Mouse (Mus musculus): ENCODE measurements at regions not wholly inside any gene's neighbourhood (a gene's known extent, or its start where the extent isn't known, plus 50 kb on each side); places are given as distances from the start of the nearest gene placed in this dataset.

DNA sequence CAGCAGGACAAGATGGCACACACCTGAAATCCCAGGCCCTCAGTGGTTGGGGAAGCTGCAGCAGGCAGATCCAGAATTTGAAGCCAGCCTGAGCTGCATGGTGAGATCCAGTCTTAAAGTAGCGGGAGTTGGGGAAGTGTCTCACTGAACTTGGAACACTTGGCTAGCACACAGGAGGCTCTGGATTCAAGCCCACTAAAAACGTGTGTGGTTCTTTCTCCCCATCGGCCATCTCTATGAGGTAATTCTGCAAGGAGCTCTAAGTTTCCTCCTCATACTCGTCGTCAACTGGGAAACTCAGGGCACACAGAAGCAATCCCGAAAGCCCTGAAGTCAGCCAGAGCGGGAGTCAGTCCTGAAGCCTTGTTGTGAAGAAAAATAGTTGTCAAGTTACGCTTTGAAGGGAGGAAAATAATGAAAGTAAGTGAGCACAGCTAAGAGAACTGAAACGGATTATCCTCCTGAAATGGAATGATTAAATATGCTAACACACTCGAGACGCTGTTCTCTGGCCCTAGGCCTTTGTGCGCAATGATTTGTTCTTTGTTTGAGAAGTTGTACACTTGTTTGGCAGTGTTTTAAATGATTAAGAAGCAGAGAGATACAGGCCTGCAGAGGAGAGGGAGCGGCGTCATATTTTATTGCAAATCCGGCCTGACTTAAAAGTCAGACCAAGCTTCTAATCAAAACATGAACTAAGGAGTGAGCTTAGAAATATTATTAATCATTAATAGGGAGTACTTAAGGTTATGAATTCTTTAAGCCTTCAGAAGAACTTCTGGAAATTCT lies 69.0 kb upstream of the Ercc4 start:
- TF ChIP-seq POLR2A (IDR thresholded peaks at IDR 0.05; ENCODE audit: control insufficient read depth, low read depth, low read length) (no peak), CTCF (IDR thresholded peaks at IDR 0.05; ENCODE audit: control insufficient read depth, insufficient read depth, insufficient replicate concordance, low read depth, low read length) (no peak)
- H3K36me3 ChIP-seq (ENCODE audit: control insufficient read depth, insufficient read depth, low read length) = no peaks in the 10 kb centered on the region
- no peak overlapping the region for H3K4me3 ChIP-seq (ENCODE audit: control insufficient read depth, low read depth, low read length)
- H3K27ac ChIP-seq (ENCODE audit: control insufficient read depth, insufficient read depth, low read depth, low read length) = no peak overlapping the region
- no peaks in the 10 kb centered on the region for H3K27me3 ChIP-seq (ENCODE audit: control insufficient read depth, insufficient read depth, low read length)
- no peaks in the 10 kb centered on the region for H3K4me1 ChIP-seq (ENCODE audit: control insufficient read depth, insufficient read depth, low read length)

DNA sequence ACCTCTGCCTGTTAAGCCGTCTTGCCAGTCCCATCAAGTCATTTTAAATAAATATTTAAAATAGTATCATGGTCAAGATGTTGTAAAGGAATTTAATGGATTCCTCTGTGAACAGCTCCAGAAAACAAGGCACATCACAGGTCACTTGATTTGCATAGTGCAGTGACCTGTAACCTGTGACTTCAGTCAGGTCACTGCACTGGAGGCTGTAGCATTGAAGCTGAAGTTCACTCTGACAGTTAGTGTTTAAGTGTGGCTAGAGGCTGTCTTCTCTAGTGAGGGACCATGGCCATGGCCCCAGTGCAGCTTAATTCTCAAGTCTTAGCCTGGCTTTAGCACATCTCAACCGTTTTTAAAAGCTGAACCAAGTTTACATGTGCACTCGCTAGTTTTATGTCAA lies 68.1 kb upstream of the Ercc4 start:
- Histone ChIP-seq H3K27me3 (ENCODE audit: control insufficient read depth, insufficient read depth, low read length) (no peaks in the 10 kb centered on the region), H3K4me1 (ENCODE audit: control insufficient read depth, insufficient read depth, low read length) (no peaks in the 10 kb centered on the region), H3K4me3 (ENCODE audit: control insufficient read depth, low read depth, low read length) (no peak overlapping the region), H3K27ac (ENCODE audit: control insufficient read depth, insufficient read depth, low read depth, low read length) (no peak overlapping the region), H3K36me3 (ENCODE audit: control insufficient read depth, insufficient read depth, low read length) (no peaks in the 10 kb centered on the region)
- TF ChIP-seq POLR2A (IDR thresholded peaks at IDR 0.05; ENCODE audit: control insufficient read depth, low read depth, low read length) (no peak), CTCF (IDR thresholded peaks at IDR 0.05; ENCODE audit: control insufficient read depth, insufficient read depth, insufficient replicate concordance, low read depth, low read length) (no peak)

DNA sequence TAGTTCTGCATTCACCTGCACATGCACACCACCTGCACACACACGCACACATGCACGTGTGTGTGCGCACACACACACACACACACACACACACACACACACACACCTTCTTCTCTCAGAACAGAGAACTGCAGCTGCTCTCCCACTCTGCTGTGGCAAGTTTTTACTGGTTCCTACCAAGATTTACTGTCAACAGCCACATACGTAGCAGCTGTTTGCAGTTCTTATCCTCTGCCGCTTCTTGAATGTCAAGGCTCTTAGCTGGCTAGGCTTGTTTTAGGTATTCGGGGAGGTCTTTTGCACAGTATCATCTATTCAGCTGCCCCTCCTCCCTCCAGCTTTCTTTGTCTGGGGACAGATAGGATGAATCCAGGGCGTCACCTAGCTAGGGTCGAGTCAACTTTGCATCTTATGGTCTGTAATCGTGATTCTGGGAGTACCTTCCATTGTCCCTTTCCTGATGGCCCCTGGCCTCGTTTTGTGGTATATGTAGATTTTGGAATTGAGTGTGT lies 64.3 kb upstream of the Ercc4 start:
- H3K4me1 ChIP-seq (ENCODE audit: control insufficient read depth, insufficient read depth, low read length) = no peaks in the 10 kb centered on the region
- no peak overlapping the region for H3K27ac ChIP-seq (ENCODE audit: control insufficient read depth, insufficient read depth, low read depth, low read length)
- no peak for TF ChIP-seq POLR2A (IDR thresholded peaks at IDR 0.05; ENCODE audit: control insufficient read depth, low read depth, low read length)
- no peak for TF ChIP-seq CTCF (IDR thresholded peaks at IDR 0.05; ENCODE audit: control insufficient read depth, insufficient read depth, insufficient replicate concordance, low read depth, low read length)
- no peaks in the 10 kb centered on the region for H3K27me3 ChIP-seq (ENCODE audit: control insufficient read depth, insufficient read depth, low read length)
- no peak overlapping the region for H3K4me3 ChIP-seq (ENCODE audit: control insufficient read depth, low read depth, low read length)
- no peaks in the 10 kb centered on the region for H3K36me3 ChIP-seq (ENCODE audit: control insufficient read depth, insufficient read depth, low read length)

DNA sequence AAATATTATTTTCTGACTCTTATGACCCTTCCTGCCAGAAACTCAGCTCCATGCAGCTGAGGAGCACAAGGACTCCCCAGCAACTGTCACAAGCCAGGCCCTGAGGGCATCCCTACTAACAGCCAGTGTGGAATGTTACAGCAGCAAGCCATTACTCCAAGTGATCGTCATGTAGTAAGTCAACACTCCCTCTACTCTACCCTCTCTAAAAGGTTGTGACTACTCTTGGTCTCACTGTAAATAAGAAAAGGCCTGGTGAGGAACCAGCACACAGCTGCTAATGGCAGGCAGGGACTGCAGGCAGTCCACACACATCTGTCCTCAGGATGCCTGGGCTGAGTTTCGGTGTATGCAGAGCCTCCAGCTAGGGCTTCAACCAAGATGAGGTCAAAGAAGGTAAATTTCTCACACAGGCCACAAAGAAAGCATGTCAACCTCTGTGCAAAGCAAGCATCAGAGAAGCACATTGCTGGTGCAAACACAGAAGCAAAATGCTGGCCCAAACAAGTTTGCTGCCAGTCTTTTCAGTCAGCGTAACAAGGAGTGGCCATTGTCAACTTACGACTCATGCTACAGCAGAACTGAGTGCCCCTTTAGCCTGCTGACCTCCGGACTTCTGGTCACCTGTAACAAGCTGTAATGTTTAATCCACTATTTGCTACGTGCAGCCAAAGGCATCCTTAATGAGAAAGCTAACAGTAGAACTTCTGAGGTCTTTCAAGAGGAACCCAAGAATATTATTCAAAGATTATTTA lies 62.9 kb upstream of the Ercc4 start:
- no peak for TF ChIP-seq CTCF (IDR thresholded peaks at IDR 0.05; ENCODE audit: control insufficient read depth, insufficient read depth, insufficient replicate concordance, low read depth, low read length)
- no peak for TF ChIP-seq POLR2A (IDR thresholded peaks at IDR 0.05; ENCODE audit: control insufficient read depth, low read depth, low read length)
- H3K4me1 ChIP-seq (ENCODE audit: control insufficient read depth, insufficient read depth, low read length) = no peaks in the 10 kb centered on the region

DNA sequence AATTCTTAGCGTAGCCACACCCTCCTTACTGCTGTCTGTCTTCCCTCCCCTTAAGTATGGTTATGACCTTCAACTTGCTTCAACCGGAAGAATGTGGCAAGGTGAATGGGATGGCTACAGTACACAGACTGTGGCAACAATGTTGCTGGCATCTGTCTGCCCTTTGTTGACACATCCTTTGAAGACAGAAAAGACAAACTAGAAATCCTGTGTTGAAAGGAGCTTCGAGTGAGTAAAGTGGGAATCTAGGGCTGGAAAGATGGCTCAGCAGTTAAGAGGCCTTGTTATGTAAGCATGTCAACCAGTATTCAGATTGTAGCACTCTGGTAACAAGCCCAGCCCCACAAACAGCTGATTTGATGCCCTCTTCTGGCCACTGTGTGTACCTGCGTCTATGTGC lies 60.2 kb upstream of the Ercc4 start:
- H3K4me3 ChIP-seq (ENCODE audit: control insufficient read depth, low read depth, low read length) = no peak overlapping the region
- H3K36me3 ChIP-seq (ENCODE audit: control insufficient read depth, insufficient read depth, low read length) = no peaks in the 10 kb centered on the region
- no peaks in the 10 kb centered on the region for H3K4me1 ChIP-seq (ENCODE audit: control insufficient read depth, insufficient read depth, low read length)
- no peaks in the 10 kb centered on the region for H3K27me3 ChIP-seq (ENCODE audit: control insufficient read depth, insufficient read depth, low read length)
- H3K27ac ChIP-seq (ENCODE audit: control insufficient read depth, insufficient read depth, low read depth, low read length) = no peak overlapping the region
- TF ChIP-seq CTCF (IDR thresholded peaks at IDR 0.05; ENCODE audit: control insufficient read depth, insufficient read depth, insufficient replicate concordance, low read depth, low read length) = no peak
- TF ChIP-seq POLR2A (IDR thresholded peaks at IDR 0.05; ENCODE audit: control insufficient read depth, low read depth, low read length) = no peak

More for the DNA sequence above, 62.9 kb upstream of the Ercc4 start:
- no peaks in the 10 kb centered on the region for H3K27me3 ChIP-seq (ENCODE audit: control insufficient read depth, insufficient read depth, low read length)
- H3K4me3 ChIP-seq (ENCODE audit: control insufficient read depth, low read depth, low read length) = no peak overlapping the region
- H3K36me3 ChIP-seq (ENCODE audit: control insufficient read depth, insufficient read depth, low read length) = no peaks in the 10 kb centered on the region
- no peak overlapping the region for H3K27ac ChIP-seq (ENCODE audit: control insufficient read depth, insufficient read depth, low read depth, low read length)

DNA sequence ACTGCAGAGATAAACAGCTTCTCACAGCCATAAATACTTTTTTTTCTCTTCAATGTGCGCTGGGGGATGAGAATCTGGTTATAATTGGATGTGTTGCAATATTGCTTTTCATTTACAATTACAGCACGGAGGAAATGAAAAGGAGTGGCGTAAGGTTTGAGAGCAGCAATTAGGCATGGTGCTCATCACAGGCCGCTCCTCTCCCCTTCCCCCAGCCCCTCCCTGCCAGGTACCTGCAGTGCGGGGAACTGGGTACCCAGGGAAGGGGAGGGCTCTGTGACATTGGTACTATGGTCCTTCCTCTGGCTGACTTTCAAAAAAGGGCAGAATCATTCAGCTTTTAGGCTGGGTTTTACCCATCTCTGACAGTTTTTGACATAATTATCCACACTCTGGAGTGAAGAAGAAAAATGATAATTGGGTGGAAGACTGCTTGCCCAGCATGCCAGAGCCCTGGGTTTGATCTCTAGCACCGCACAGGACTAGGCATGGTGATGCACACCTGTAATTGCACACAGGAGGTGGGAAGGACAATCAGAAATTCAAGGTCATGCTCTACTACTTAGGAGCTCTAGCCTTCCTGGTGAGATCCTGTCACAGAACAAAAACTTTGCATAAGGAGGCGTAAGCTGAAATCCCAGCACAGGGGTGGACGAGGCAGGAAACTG lies 59.1 kb upstream of the Ercc4 start:
- H3K4me3 ChIP-seq (ENCODE audit: control insufficient read depth, low read depth, low read length) = no peak overlapping the region
- no peak overlapping the region for H3K27ac ChIP-seq (ENCODE audit: control insufficient read depth, insufficient read depth, low read depth, low read length)
- TF ChIP-seq POLR2A (IDR thresholded peaks at IDR 0.05; ENCODE audit: control insufficient read depth, low read depth, low read length) (no peak), CTCF (IDR thresholded peaks at IDR 0.05; ENCODE audit: control insufficient read depth, insufficient read depth, insufficient replicate concordance, low read depth, low read length) (no peak)
- H3K27me3 ChIP-seq (ENCODE audit: control insufficient read depth, insufficient read depth, low read length) = no peaks in the 10 kb centered on the region
- no peaks in the 10 kb centered on the region for H3K36me3 ChIP-seq (ENCODE audit: control insufficient read depth, insufficient read depth, low read length)
- H3K4me1 ChIP-seq (ENCODE audit: control insufficient read depth, insufficient read depth, low read length) = no peaks in the 10 kb centered on the region

DNA sequence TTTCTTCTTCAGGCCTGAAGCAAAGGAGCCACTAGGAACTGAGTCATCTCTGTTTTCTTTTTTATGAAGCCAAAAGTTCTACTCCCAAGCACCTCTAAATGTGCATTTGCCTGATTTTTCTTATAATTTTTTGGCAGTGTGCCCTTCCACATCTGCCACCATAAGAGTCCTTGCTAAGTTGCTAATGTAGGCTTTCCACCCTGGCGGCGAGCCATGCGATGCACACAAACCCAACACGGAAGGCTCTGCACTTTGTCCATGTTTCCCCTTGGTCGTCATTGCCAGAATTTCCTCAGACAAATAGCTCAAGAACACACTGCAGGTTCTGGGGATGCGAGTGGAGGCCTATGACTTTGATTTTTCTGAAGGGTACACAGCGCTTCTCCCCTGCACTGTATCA lies 54.5 kb upstream of the Ercc4 start:
- no peaks in the 10 kb centered on the region for H3K27me3 ChIP-seq (ENCODE audit: control insufficient read depth, insufficient read depth, low read length)
- H3K36me3 ChIP-seq (ENCODE audit: control insufficient read depth, insufficient read depth, low read length) = no peaks in the 10 kb centered on the region
- TF ChIP-seq POLR2A (IDR thresholded peaks at IDR 0.05; ENCODE audit: control insufficient read depth, low read depth, low read length) = no peak
- H3K4me3 ChIP-seq (ENCODE audit: control insufficient read depth, low read depth, low read length) = no peak overlapping the region
- H3K27ac ChIP-seq (ENCODE audit: control insufficient read depth, insufficient read depth, low read depth, low read length) = no peak overlapping the region
- H3K4me1 ChIP-seq (ENCODE audit: control insufficient read depth, insufficient read depth, low read length) = no peaks in the 10 kb centered on the region
